Mouse (Mus musculus) spleen, adult 2 months (tissue): ENCODE measurements around the gene Sec24a.

Source experiments
- CTCF ChIP-seq: fragments of 200-500 bp; IDR thresholded peaks from 2 replicates; pipeline ENCODE4 v1.5.1; 2011; ENCODE audit warnings: mild to moderate bottlenecking, inconsistent platforms; ENCODE audit not compliant: insufficient read depth, insufficient read length, insufficient replicate concordance; ENCODE audit errors: extremely low read depth
- POLR2A ChIP-seq: fragments of 200-500 bp; IDR thresholded peaks from 2 replicates; pipeline ENCODE4 v1.6.1; 2011; ENCODE audit warnings: low read depth, low read length, inconsistent platforms

DNA sequence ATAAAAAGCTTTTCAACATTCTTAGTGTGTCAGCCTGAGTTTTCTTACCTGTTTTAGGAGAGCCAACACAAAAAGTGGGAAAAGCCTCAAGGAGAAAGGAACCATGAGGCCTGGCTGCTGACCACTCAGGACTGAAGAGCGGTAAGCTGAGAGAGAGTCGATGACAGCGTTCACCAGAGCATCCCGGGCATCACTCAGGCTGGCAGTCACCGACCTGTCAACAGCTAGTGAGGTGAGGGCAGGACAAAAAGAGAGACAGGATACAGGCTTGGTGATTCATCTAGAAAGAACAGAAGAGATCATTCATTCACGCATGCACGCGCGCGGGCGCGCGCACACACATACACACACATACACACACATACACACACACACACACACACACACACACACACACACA lies 56.4 kb downstream of the Sec24a start:
- TF ChIP-seq CTCF (no peak), POLR2A (no peak)
